Mouse (Mus musculus): ENCODE measurements around the gene Spata31d1d. TPM values are rescaled to one million over a fixed set of nuclear protein-coding genes. Genes with fewer than 3 reads are reported as not detected.
"Not testable (repeated sequence)": the region's sequence is repeated elsewhere in the genome, so short reads cannot be mapped to it uniquely, and the experiment has no call there.

Spata31d1d gene
- polyA plus RNA-seq, 1 experiment from 2014 or later: not detected

- Histone ChIP-seq H3K36me3 (ENCODE audit: control insufficient read depth, insufficient read depth, low read length) (no peaks in the 10 kb centered on the region), H3K4me1 (ENCODE audit: control insufficient read depth, insufficient read depth, low read length) (no peaks in the 10 kb centered on the region), H3K4me2 (no peak overlapping the region), H3K9ac (ENCODE audit: low read depth, low read length) (no peak overlapping the region), H3K4me3 (ENCODE audit: low read depth, low read length) (no peak overlapping the region), H3K27ac (ENCODE audit: low read depth, low read length) (no peak overlapping the region), H3K27me3 (ENCODE audit: control insufficient read depth, insufficient read depth, low read length) (no peaks in the 10 kb centered on the region), H3K9me3 (replicated peaks; ENCODE audit: control insufficient read depth, low read length) (no peaks in the 10 kb centered on the region)
- no peak for ATAC-seq (replicated peaks; ENCODE audit: insufficient number of reproducible peaks, low FRiP score, low TSS enrichment)
- 72% methylated on average over 10 of the region's 10 CpGs for WGBS (ENCODE audit: insufficient replicate concordance)
Observed at GRCm38 (mm10) chr13:59741697-59742096, 10.1 kb upstream of the Spata31d1d start.

GRCm38 (mm10) chr13:59741096-59741495, 9.5 kb upstream of the Spata31d1d start:
- no peaks in the 10 kb centered on the region for H3K4me1 ChIP-seq (ENCODE audit: control insufficient read depth, insufficient read depth, low read length)
- H3K9me3 ChIP-seq (replicated peaks; ENCODE audit: control insufficient read depth, low read length): no peaks in the 10 kb centered on the region
- no peak overlapping the region for H3K27ac ChIP-seq (ENCODE audit: low read depth, low read length)
- no peak overlapping the region for H3K4me3 ChIP-seq (ENCODE audit: low read depth, low read length)
- ATAC-seq (replicated peaks; ENCODE audit: insufficient number of reproducible peaks, low FRiP score, low TSS enrichment): no peak
- WGBS (ENCODE audit: insufficient replicate concordance): 75% methylated on average over 11 of the region's 11 CpGs
- H3K27me3 ChIP-seq (ENCODE audit: control insufficient read depth, insufficient read depth, low read length): no peaks in the 10 kb centered on the region
- no peak overlapping the region for H3K9ac ChIP-seq (ENCODE audit: low read depth, low read length)
- H3K4me2 ChIP-seq: no peak overlapping the region
- no peaks in the 10 kb centered on the region for H3K36me3 ChIP-seq (ENCODE audit: control insufficient read depth, insufficient read depth, low read length)

- H3K36me3 ChIP-seq (ENCODE audit: control insufficient read depth, insufficient read depth, low read length): no peaks in the 10 kb centered on the region
- H3K4me1 ChIP-seq (ENCODE audit: control insufficient read depth, insufficient read depth, low read length): no peaks in the 10 kb centered on the region
- ATAC-seq (replicated peaks; ENCODE audit: insufficient number of reproducible peaks, low FRiP score, low TSS enrichment): no peak
- no peak overlapping the region for H3K4me3 ChIP-seq (ENCODE audit: low read depth, low read length)
- H3K9me3 ChIP-seq (replicated peaks; ENCODE audit: control insufficient read depth, low read length): no peaks in the 10 kb centered on the region
- H3K27ac ChIP-seq (ENCODE audit: low read depth, low read length): no peak overlapping the region
- H3K9ac ChIP-seq (ENCODE audit: low read depth, low read length): no peak overlapping the region
- H3K27me3 ChIP-seq (ENCODE audit: control insufficient read depth, insufficient read depth, low read length): no peaks in the 10 kb centered on the region
- 79% methylated on average over 4 of the region's 4 CpGs for WGBS (ENCODE audit: insufficient replicate concordance)
- no peak overlapping the region for H3K4me2 ChIP-seq
Observed at GRCm38 (mm10) chr13:59739397-59739796, 7.8 kb upstream of the Spata31d1d start.

GRCm38 (mm10) chr13:59738455-59738854, 6.9 kb upstream of the Spata31d1d start:
- H3K27ac ChIP-seq (ENCODE audit: low read depth, low read length): peak overlapping the region; percentile 77
- no peak overlapping the region for H3K4me2 ChIP-seq
- H3K36me3 ChIP-seq (ENCODE audit: control insufficient read depth, insufficient read depth, low read length): no peaks in the 10 kb centered on the region
- H3K9ac ChIP-seq (ENCODE audit: low read depth, low read length): no peak overlapping the region
- WGBS (ENCODE audit: insufficient replicate concordance): 71% methylated on average over 2 of the region's 2 CpGs
- no peaks in the 10 kb centered on the region for H3K9me3 ChIP-seq (replicated peaks; ENCODE audit: control insufficient read depth, low read length)
- H3K4me3 ChIP-seq (ENCODE audit: low read depth, low read length): no peak overlapping the region
- no peaks in the 10 kb centered on the region for H3K27me3 ChIP-seq (ENCODE audit: control insufficient read depth, insufficient read depth, low read length)
- peak; percentile 68 for ATAC-seq (replicated peaks; ENCODE audit: insufficient number of reproducible peaks, low FRiP score, low TSS enrichment)
- H3K4me1 ChIP-seq (ENCODE audit: control insufficient read depth, insufficient read depth, low read length): no peaks in the 10 kb centered on the region

- H3K4me2 ChIP-seq: no peak overlapping the region
- no peaks in the 10 kb centered on the region for H3K36me3 ChIP-seq (ENCODE audit: control insufficient read depth, insufficient read depth, low read length)
- no peaks in the 10 kb centered on the region for H3K9me3 ChIP-seq (replicated peaks; ENCODE audit: control insufficient read depth, low read length)
- H3K27me3 ChIP-seq (ENCODE audit: control insufficient read depth, insufficient read depth, low read length): no peaks in the 10 kb centered on the region
- H3K4me1 ChIP-seq (ENCODE audit: control insufficient read depth, insufficient read depth, low read length): no peaks in the 10 kb centered on the region
- H3K27ac ChIP-seq (ENCODE audit: low read depth, low read length): no peak overlapping the region
- 0 out of 2 replicates have a peak, but pooled peaks have one; percentile 21 for ATAC-seq (replicated peaks; ENCODE audit: insufficient number of reproducible peaks, low FRiP score, low TSS enrichment)
- no peak overlapping the region for H3K4me3 ChIP-seq (ENCODE audit: low read depth, low read length)
- H3K9ac ChIP-seq (ENCODE audit: low read depth, low read length): no peak overlapping the region
- 26% methylated on average over 3 of the region's 3 CpGs for WGBS (ENCODE audit: insufficient replicate concordance)
Observed at GRCm38 (mm10) chr13:59735190-59735589, 3.6 kb upstream of the Spata31d1d start.

- H3K4me1 ChIP-seq (ENCODE audit: control insufficient read depth, insufficient read depth, low read length); H3K4me3 ChIP-seq (ENCODE audit: low read depth, low read length); ATAC-seq (replicated peaks; ENCODE audit: insufficient number of reproducible peaks, low FRiP score, low TSS enrichment); H3K9me3 ChIP-seq (replicated peaks; ENCODE audit: control insufficient read depth, low read length); H3K36me3 ChIP-seq (ENCODE audit: control insufficient read depth, insufficient read depth, low read length); H3K27ac ChIP-seq (ENCODE audit: low read depth, low read length); H3K9ac ChIP-seq (ENCODE audit: low read depth, low read length); H3K27me3 ChIP-seq (ENCODE audit: control insufficient read depth, insufficient read depth, low read length); H3K4me2 ChIP-seq: not testable (repeated sequence)
- 33% methylated on average over 6 of the region's 6 CpGs for WGBS (ENCODE audit: insufficient replicate concordance)
Observed at GRCm38 (mm10) chr13:59734347-59734746, 2.8 kb upstream of the Spata31d1d start.

GRCm38 (mm10) chr13:59733936-59734335, 2.4 kb upstream of the Spata31d1d start:
- H3K9me3 ChIP-seq (replicated peaks; ENCODE audit: control insufficient read depth, low read length): no peaks in the 10 kb centered on the region
- ATAC-seq (replicated peaks; ENCODE audit: insufficient number of reproducible peaks, low FRiP score, low TSS enrichment): no peak
- H3K4me1 ChIP-seq (ENCODE audit: control insufficient read depth, insufficient read depth, low read length): no peaks in the 10 kb centered on the region
- no peak overlapping the region for H3K4me2 ChIP-seq
- H3K27ac ChIP-seq (ENCODE audit: low read depth, low read length): no peak overlapping the region
- H3K36me3 ChIP-seq (ENCODE audit: control insufficient read depth, insufficient read depth, low read length): no peaks in the 10 kb centered on the region
- 81% methylated on average over 2 of the region's 4 CpGs for WGBS (ENCODE audit: insufficient replicate concordance)
- no peak overlapping the region for H3K9ac ChIP-seq (ENCODE audit: low read depth, low read length)
- H3K27me3 ChIP-seq (ENCODE audit: control insufficient read depth, insufficient read depth, low read length): no peaks in the 10 kb centered on the region
- H3K4me3 ChIP-seq (ENCODE audit: low read depth, low read length): no peak overlapping the region

GRCm38 (mm10) chr13:59728378-59729093, 3.0 kb downstream of the Spata31d1d start:
- no peaks in the 10 kb centered on the region for H3K4me1 ChIP-seq (ENCODE audit: control insufficient read depth, insufficient read depth, low read length)
- no peak overlapping the region for H3K9ac ChIP-seq (ENCODE audit: low read depth, low read length)
- H3K27ac ChIP-seq (ENCODE audit: low read depth, low read length): no peak overlapping the region
- 20% methylated on average over 7 of the region's 7 CpGs for WGBS (ENCODE audit: insufficient replicate concordance)
- ATAC-seq (replicated peaks; ENCODE audit: insufficient number of reproducible peaks, low FRiP score, low TSS enrichment): peak; percentile 65; the same call in 1 of the 2 replicates
- H3K4me2 ChIP-seq: peak overlapping the region; percentile 20; the same call in 1 of the 2 replicates
- no peaks in the 10 kb centered on the region; the same call in 1 of the 2 replicates for H3K27me3 ChIP-seq (ENCODE audit: control insufficient read depth, insufficient read depth, low read length)
- no peaks in the 10 kb centered on the region for H3K36me3 ChIP-seq (ENCODE audit: control insufficient read depth, insufficient read depth, low read length)
- H3K9me3 ChIP-seq (replicated peaks; ENCODE audit: control insufficient read depth, low read length): no peaks in the 10 kb centered on the region
- H3K4me3 ChIP-seq (ENCODE audit: low read depth, low read length): no peak overlapping the region

Data from heart, embryonic 11.5 days (tissue).